Mouse (Mus musculus): ENCODE data around the gene Xylt1.

GRCm38 (mm10) chr7:117588426-117588825 is 207.6 kb downstream of the Xylt1 start:
- TF ChIP-seq CTCF (IDR thresholded peaks at IDR 0.05; ENCODE audit: control insufficient read depth, insufficient read depth, low read length) (no peak), POLR2A (IDR thresholded peaks at IDR 0.05; ENCODE audit: borderline replicate concordance, control insufficient read depth, low read depth, low read length) (no peak)
